Mouse (Mus musculus): ENCODE data around the gene 1810049J17Rik. TPM values are rescaled to one million over a fixed set of nuclear protein-coding genes. Genes with fewer than 3 reads are reported as not detected.

The 1810049J17Rik gene
- total and polyA plus RNA-seq, 3 experiments = 23.9 TPM; not detected in 2

DNA sequence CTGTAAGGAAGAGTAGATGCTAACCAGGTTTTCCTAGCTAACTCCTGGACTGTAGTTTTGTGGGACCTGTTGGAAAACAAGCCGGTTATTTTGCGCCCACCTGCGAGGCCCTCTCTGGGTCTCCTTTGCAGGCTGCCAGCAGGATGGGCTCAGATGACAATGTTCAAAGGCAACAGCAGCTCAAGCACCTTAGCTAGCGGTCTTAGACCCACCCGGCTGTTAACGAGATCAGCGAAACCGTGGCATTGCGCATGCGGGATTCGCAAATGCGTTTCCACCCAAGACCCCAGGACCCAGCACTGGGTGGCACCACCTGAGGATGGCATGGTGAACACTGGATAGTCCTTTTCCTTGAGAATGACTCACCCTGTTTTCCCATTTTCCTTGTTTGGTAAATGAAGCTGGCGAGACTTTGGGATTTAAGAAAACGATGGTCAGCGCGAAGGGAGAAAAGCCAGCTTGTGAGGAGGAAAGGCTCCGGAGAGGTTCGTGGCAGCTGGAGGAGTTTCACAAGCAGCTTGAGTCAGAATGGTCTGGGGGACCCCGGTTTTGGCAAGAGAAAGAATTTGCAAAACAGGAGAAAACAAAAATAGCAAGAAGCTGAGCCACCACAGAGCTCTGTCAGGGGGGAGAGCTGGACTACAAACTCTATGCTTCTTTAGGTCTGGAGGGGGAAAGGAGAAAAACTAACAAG is 39.0 kb upstream of the 1810049J17Rik start:
- TF ChIP-seq RCOR1 (IDR thresholded peaks at IDR 0.05; ENCODE audit: low read depth, low read length) (no peak), POLR2A (IDR thresholded peaks at IDR 0.05; ENCODE audit: control insufficient read depth in 1 of 2, insufficient read depth in 1 of 2, low read depth in 1 of 2, low read length in 2 of 2, poor library complexity in 1 of 2) (0 out of 4 replicates have a peak, but pooled peaks of 1 of the 2 experiments have one; percentile 25)
- no peak for DNase-seq (ENCODE audit: low read depth, low spot score)
- Histone ChIP-seq H3K9ac (ENCODE audit: control insufficient read depth, low read depth, low read length, poor library complexity, severe bottlenecking) (no peak overlapping the region), H3K27me3 (ENCODE audit: control insufficient read depth in 1 of 2, insufficient read depth in 2 of 2, low read length in 2 of 2) (no peaks in the 10 kb centered on the region), H3K9me3 (replicated peaks; ENCODE audit: insufficient read depth, low read length) (no peaks in the 10 kb centered on the region), H3K4me3 (ENCODE audit: control insufficient read depth in 1 of 2, insufficient read depth in 1 of 2, low read depth in 2 of 2, low read length in 2 of 2) (no peak overlapping the region), H3K27ac (ENCODE audit: control insufficient read depth, low read depth, low read length) (no peak overlapping the region), H3K4me1 (ENCODE audit: control insufficient read depth in 1 of 2, insufficient read depth in 2 of 2, low read length in 2 of 2) (peaks cover 8 to 16% of the 10 kb centered on the region in 2 experiments), H3K79me2 (ENCODE audit: control insufficient read depth, insufficient read depth, low read length, poor library complexity) (no peaks in the 10 kb centered on the region), H3K36me3 (ENCODE audit: control insufficient read depth in 1 of 2, insufficient read depth in 2 of 2, low read length in 2 of 2) (peaks cover 0 to 14% of the 10 kb centered on the region in 2 experiments; a peak in 2 of 4 replicates)

DNA sequence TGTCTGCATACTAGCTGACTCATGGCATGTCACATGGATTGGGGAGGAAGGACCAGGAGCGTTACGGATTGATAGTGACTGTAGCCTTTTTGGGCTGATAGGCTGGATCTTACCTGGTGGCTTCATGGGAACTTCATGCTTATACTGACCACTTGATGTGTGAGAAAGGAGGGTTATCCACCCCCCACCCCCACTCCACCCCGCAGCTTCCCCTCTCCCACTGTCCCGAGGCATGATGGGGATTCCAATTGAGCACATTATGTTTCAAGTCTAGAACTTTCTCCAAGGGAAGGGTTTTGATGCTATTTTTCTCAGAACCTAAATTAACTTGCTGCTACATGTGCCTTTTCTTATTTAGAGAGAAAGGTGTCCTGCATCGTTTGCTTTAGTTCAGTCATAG is 36.7 kb upstream of the 1810049J17Rik start:
- Histone ChIP-seq H3K36me3 (ENCODE audit: control insufficient read depth in 1 of 2, insufficient read depth in 2 of 2, low read length in 2 of 2) (peaks cover 4 to 9% of the 10 kb centered on the region in 2 experiments), H3K9ac (ENCODE audit: control insufficient read depth, low read depth, low read length, poor library complexity, severe bottlenecking) (no peak overlapping the region), H3K4me3 (ENCODE audit: control insufficient read depth in 1 of 2, insufficient read depth in 1 of 2, low read depth in 2 of 2, low read length in 2 of 2) (no peak overlapping the region)

DNA sequence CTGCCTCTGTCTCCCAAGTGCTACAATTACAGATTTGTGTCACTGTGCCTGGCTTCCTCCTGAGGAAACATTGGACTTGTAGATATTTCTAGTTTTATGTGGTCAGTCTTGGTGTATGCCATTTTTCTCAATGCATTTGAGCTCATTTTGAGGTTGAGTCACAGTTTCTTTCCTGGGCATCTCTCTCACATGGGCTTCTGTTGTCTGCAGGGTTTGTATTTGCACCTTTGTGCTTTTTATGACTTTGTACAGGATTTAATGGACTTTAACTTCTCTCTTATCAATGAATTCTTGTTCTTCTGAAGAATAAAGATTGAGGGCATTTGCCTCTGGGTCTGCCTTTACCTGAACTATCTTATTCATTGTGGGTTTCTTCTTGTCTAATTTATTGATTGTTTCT is 35.8 kb upstream of the 1810049J17Rik start:
- peaks cover 4 to 11% of the 10 kb centered on the region in 2 experiments for H3K36me3 ChIP-seq (ENCODE audit: control insufficient read depth in 1 of 2, insufficient read depth in 2 of 2, low read length in 2 of 2)
- no peak for DNase-seq (ENCODE audit: low read depth, low spot score)
- H3K79me2 ChIP-seq (ENCODE audit: control insufficient read depth, insufficient read depth, low read length, poor library complexity) = no peaks in the 10 kb centered on the region
- H3K4me3 ChIP-seq (ENCODE audit: control insufficient read depth in 1 of 2, insufficient read depth in 1 of 2, low read depth in 2 of 2, low read length in 2 of 2) = no peak overlapping the region
- TF ChIP-seq NRF1 (IDR thresholded peaks at IDR 0.05; ENCODE audit: insufficient read depth, low read depth, low read length, poor library complexity, severe bottlenecking) (no peak), POLR2AphosphoS2 (IDR thresholded peaks at IDR 0.05; ENCODE audit: low read length) (no peak), POLR2A (IDR thresholded peaks at IDR 0.05; ENCODE audit: control insufficient read depth in 1 of 2, insufficient read depth in 1 of 2, low read depth in 1 of 2, low read length in 2 of 2, poor library complexity in 1 of 2) (no peak), USF1 (IDR thresholded peaks at IDR 0.05; ENCODE audit: low read depth, low read length) (no peak), NELFE (IDR thresholded peaks at IDR 0.05; ENCODE audit: low read depth, low read length) (no peak), MAX (IDR thresholded peaks at IDR 0.05; ENCODE audit: low read length) (no peak), TBP (IDR thresholded peaks at IDR 0.05; ENCODE audit: low read depth, low read length) (no peak), CTCF (IDR thresholded peaks at IDR 0.05 in 2 of 3, conservative IDR thresholded peaks at IDR 0.05 in 1 of 3; ENCODE audit: control insufficient read depth in 1 of 3, insufficient read depth in 1 of 3, low read depth in 2 of 3, low read length in 3 of 3, poor library complexity in 1 of 3, severe bottlenecking in 1 of 3) (no peak), MAFK (IDR thresholded peaks at IDR 0.05; ENCODE audit: borderline replicate concordance, low read depth, low read length) (no peak), UBTF (IDR thresholded peaks at IDR 0.05; ENCODE audit: borderline replicate concordance, insufficient read depth, low read depth, low read length) (no peak), ZNF384 (IDR thresholded peaks at IDR 0.05; ENCODE audit: low read depth, low read length) (no peak), GATA1 (IDR thresholded peaks at IDR 0.05; ENCODE audit: low read depth, low read length) (no peak), ETS1 (IDR thresholded peaks at IDR 0.05; ENCODE audit: low read depth, low read length) (no peak)
- H3K9ac ChIP-seq (ENCODE audit: control insufficient read depth, low read depth, low read length, poor library complexity, severe bottlenecking) = no peak overlapping the region
- H3K27me3 ChIP-seq (ENCODE audit: control insufficient read depth in 1 of 2, insufficient read depth in 2 of 2, low read length in 2 of 2) = no peaks in the 10 kb centered on the region
- H3K27ac ChIP-seq (ENCODE audit: control insufficient read depth, low read depth, low read length) = no peak overlapping the region
- peaks cover 0 to 2% of the 10 kb centered on the region in 2 experiments; a peak in 1 of 4 replicates for H3K4me1 ChIP-seq (ENCODE audit: control insufficient read depth in 1 of 2, insufficient read depth in 2 of 2, low read length in 2 of 2)
- H3K9me3 ChIP-seq (replicated peaks; ENCODE audit: insufficient read depth, low read length) = no peaks in the 10 kb centered on the region

More for the DNA sequence above, 36.7 kb upstream of the 1810049J17Rik start:
- Histone ChIP-seq H3K4me1 (ENCODE audit: control insufficient read depth in 1 of 2, insufficient read depth in 2 of 2, low read length in 2 of 2) (peaks cover 2% of the 10 kb centered on the region in 2 experiments; a peak in 1 of 4 replicates), H3K9me3 (replicated peaks; ENCODE audit: insufficient read depth, low read length) (no peaks in the 10 kb centered on the region), H3K79me2 (ENCODE audit: control insufficient read depth, insufficient read depth, low read length, poor library complexity) (no peaks in the 10 kb centered on the region), H3K27me3 (ENCODE audit: control insufficient read depth in 1 of 2, insufficient read depth in 2 of 2, low read length in 2 of 2) (no peaks in the 10 kb centered on the region), H3K27ac (ENCODE audit: control insufficient read depth, low read depth, low read length) (no peak overlapping the region)
- no peak for TF ChIP-seq SMC3 (IDR thresholded peaks at IDR 0.05; ENCODE audit: low read depth, low read length)
- TF ChIP-seq POLR2AphosphoS2 (IDR thresholded peaks at IDR 0.05; ENCODE audit: low read length) = no peak
- no peak for TF ChIP-seq ZC3H11A (IDR thresholded peaks at IDR 0.05; ENCODE audit: low read depth, low read length)
- no peak for TF ChIP-seq MXI1 (IDR thresholded peaks at IDR 0.05; ENCODE audit: low read depth, low read length)
- TF ChIP-seq SIN3A (IDR thresholded peaks at IDR 0.05; ENCODE audit: low read length) = no peak
- TF ChIP-seq TBP (IDR thresholded peaks at IDR 0.05; ENCODE audit: low read depth, low read length) = no peak
- no peak for TF ChIP-seq TAL1 (IDR thresholded peaks at IDR 0.05; ENCODE audit: low read length)
- no peak for TF ChIP-seq EP300 (IDR thresholded peaks at IDR 0.05; ENCODE audit: low read depth in 1 of 2, low read length in 2 of 2)
- DNase-seq (ENCODE audit: low read depth, low spot score) = no peak

Measured in MEL (cell line).